Mouse (Mus musculus) C2C12 (cell line): Measurements from ENCODE around the gene Kcnj12.

Experiments
- CEBPB ChIP-seq: IDR thresholded peaks from one replicate; pipeline ENCODE4 v1.6.1; 2011; ENCODE audit warnings: low read depth, mild to moderate bottlenecking, control low read depth, moderate library complexity
- CTCF ChIP-seq: IDR thresholded peaks from one replicate; pipeline ENCODE4 v1.5.1; 2011; ENCODE audit not compliant: control insufficient read depth, insufficient read depth, insufficient read length
- FOSL1 ChIP-seq: IDR thresholded peaks from one replicate; pipeline ENCODE4 v1.8.0; 2011; ENCODE audit warnings: mild to moderate bottlenecking, low read length; ENCODE audit not compliant: poor library complexity, insufficient read depth, severe bottlenecking
- MAX ChIP-seq: IDR thresholded peaks from one replicate; pipeline ENCODE4 v1.6.1; 2011; ENCODE audit warnings: mild to moderate bottlenecking, control low read depth
- MYOD1 ChIP-seq: IDR thresholded peaks from one replicate; pipeline ENCODE4 v1.6.1; 2011; ENCODE audit warnings: low read depth; ENCODE audit not compliant: control insufficient read depth, insufficient read length
- MYOG ChIP-seq: IDR thresholded peaks from one replicate; pipeline ENCODE4 v1.6.1; 2011; ENCODE audit not compliant: control insufficient read depth, insufficient read length; ENCODE audit errors: extremely low read depth
- USF1 ChIP-seq: IDR thresholded peaks from one replicate; pipeline ENCODE4 v1.6.1; 2011; ENCODE audit warnings: low read depth, mild to moderate bottlenecking, control low read depth, moderate library complexity

DNA sequence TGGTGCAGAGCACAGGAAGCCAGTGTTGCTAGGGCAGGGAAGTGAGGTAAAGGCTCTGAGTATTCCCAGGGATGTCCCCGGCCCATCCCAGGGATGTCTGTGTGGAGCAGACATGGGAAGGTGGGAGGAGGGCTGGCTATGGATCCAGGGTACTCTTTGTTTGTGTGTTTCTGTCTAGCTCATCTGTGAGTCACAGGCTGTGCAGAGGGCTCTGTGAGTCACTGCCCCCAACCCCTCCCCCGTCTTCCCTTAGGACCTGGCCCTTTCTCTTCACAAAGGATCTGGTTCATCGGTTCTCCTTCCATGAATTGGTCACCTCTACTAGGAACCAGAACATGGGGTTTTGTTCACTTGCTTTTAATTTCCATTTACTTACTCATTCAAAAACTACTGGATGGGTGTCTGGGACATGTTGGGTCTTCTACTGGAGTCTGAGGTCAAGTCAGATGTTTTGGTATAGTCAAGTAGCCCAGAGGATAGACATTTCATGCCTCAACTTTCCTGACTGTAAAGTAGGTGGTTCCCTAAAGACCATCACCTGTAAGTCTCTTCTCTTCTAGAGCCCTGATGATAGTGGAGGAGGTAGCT is 97.7 kb downstream of the Kcnj12 start:
- TF ChIP-seq CTCF = no peak
- no peak for TF ChIP-seq USF1
- no peak for TF ChIP-seq MAX
- no peak for TF ChIP-seq CEBPB
- no peak for TF ChIP-seq MYOG
- peak; percentile 59 for TF ChIP-seq FOSL1
- TF ChIP-seq MYOD1 = no peak
